Mouse (Mus musculus): ENCODE data around the gene Dcx.

Gene Dcx

GRCm38 (mm10) chrX:143827212-143827611, 105.9 kb downstream of the Dcx start, which contains the start of gene Capn6:
Gene Capn6, minus strand, starts transcription at chrX:143827414.
- no peak for DNase-seq (ENCODE audit: low spot score in 2 of 2)

GRCm38 (mm10) chrX:143826521-143826920, 106.6 kb downstream of the Dcx start:
- no peak for DNase-seq (ENCODE audit: low spot score in 2 of 2)

GRCm38 (mm10) chrX:143818961-143819360, 114.2 kb downstream of the Dcx start:
- no peak for DNase-seq (ENCODE audit: low spot score in 2 of 2)

- no peak for DNase-seq (ENCODE audit: low spot score in 2 of 2)
These were observed 117.2 kb downstream of the Dcx start for GRCm38 (mm10) chrX:143815948-143816347.

Measured in spleen, postnatal 10 days (tissue).